Comparison of ENCODE assay signal across 12 mouse cellular contexts in the genomic region with DNA sequence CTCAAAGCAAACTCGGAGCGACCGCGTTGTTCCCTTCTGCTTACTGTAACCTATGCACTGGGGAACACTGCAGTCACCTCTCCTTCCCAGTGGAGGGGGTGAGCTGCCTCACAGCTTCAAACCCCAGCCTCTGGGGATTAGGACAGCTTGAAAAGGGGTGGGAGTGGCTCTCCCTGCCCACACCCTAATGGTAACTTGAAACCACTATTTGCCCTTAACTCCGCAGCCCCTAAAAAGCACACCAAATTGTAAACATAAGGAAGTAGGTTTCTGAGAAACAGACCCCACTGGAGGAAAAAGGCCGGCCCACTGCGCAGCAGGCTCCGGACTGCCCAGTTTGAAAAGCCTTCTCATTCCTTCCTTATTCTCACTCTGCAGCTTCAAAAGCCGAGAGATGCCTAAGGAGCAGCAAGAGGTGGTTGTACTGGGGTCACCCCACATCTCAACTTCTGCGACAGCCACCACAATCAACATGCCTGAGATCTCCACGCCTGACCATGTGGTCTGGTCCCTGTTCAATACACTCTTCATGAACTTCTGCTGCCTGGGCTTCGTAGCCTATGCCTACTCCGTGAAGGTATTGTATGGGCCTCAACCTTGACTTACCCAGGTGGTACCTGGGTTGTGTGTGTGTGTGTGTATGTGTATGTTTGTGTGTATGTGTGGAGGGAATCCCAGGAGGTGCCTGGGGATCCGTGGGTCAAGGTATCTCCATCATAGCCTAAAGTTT. TPM values are rescaled to one million over a fixed set of nuclear protein-coding genes. Genes with fewer than 3 reads are reported as not detected.
DNase-seq lines count a peak whose midpoint lies in the region; ATAC-seq and TF ChIP-seq lines count a peak whose summit lies in the region.
"Had no signal": no experiment of that assay in that cellular context is flagged by ENCODE, and none has a peak within 500 bp of the region (broad histone marks: within the 10 kb centered on the region; RNA-seq: fewer than 3 reads in every experiment).

No protein-coding gene starts in this region.

- no peak for TF ChIP-seq EP300 in liver, postnatal 0 days (IDR thresholded peaks at IDR 0.05; ENCODE audit: low read depth)

- peak overlapping the region; percentile 24 for H3K9ac ChIP-seq in kidney, embryonic 16.5 days (replicated peaks; ENCODE audit: low read length)
- no peak overlapping the region for H3K9ac ChIP-seq in embryonic facial prominence, embryonic 13.5 days
- H3K9ac ChIP-seq in liver, postnatal 0 days (replicated peaks): no peak overlapping the region
- H3K9ac ChIP-seq: neural tube, embryonic 12.5 days had no signal

- H3K36me3 ChIP-seq in kidney, embryonic 16.5 days (ENCODE audit: insufficient read depth, low read length): no peaks in the 10 kb centered on the region
- H3K36me3 ChIP-seq in embryonic facial prominence, embryonic 13.5 days: no peaks in the 10 kb centered on the region
- no peaks in the 10 kb centered on the region for H3K36me3 ChIP-seq in liver, postnatal 0 days (replicated peaks; ENCODE audit: insufficient read depth, low read length)
- H3K36me3 ChIP-seq: neural tube, embryonic 12.5 days had no signal

- 10% methylated on average over 14 of the region's 14 CpGs for WGBS in kidney, embryonic 16.5 days
- WGBS in embryonic facial prominence, embryonic 13.5 days: 8% methylated on average over 14 of the region's 14 CpGs
- 18% methylated on average over 14 of the region's 14 CpGs for WGBS in liver, postnatal 0 days (ENCODE audit: insufficient replicate concordance)

- no peak for TF ChIP-seq CTCF in liver, postnatal 0 days (IDR thresholded peaks at IDR 0.05; ENCODE audit: low read depth)

- peak overlapping the region; percentile 70 for H3K27ac ChIP-seq in kidney, embryonic 16.5 days (ENCODE audit: low read length)
- peak overlapping the region; percentile 85 for H3K27ac ChIP-seq in embryonic facial prominence, embryonic 13.5 days
- 0 out of 2 replicates have a peak overlapping the region, but pooled peaks have one; percentile 1 for H3K27ac ChIP-seq in liver, postnatal 0 days (ENCODE audit: low read depth)
- H3K27ac ChIP-seq: neural tube, embryonic 12.5 days had no signal

- H3K4me2 ChIP-seq in kidney, embryonic 16.5 days (replicated peaks; ENCODE audit: low read depth, low read length): peak overlapping the region; percentile 44
- peak overlapping the region; percentile 53 for H3K4me2 ChIP-seq in embryonic facial prominence, embryonic 13.5 days
- no peak overlapping the region for H3K4me2 ChIP-seq in liver, postnatal 0 days (ENCODE audit: low read depth, low read length)
- H3K4me2 ChIP-seq: neural tube, embryonic 12.5 days had no signal

- peaks cover 35% of the 10 kb centered on the region for H3K4me1 ChIP-seq in kidney, embryonic 16.5 days (ENCODE audit: insufficient read depth, low read length)
- H3K4me1 ChIP-seq in embryonic facial prominence, embryonic 13.5 days: peaks cover 35% of the 10 kb centered on the region
- H3K4me1 ChIP-seq in liver, postnatal 0 days (ENCODE audit: insufficient read depth): peaks cover 6% of the 10 kb centered on the region; the same call in 1 of the 2 replicates
- H3K4me1 ChIP-seq: neural tube, embryonic 12.5 days had no signal

- H3K9me3 ChIP-seq in kidney, embryonic 16.5 days (ENCODE audit: low read length): no peaks in the 10 kb centered on the region
- H3K9me3 ChIP-seq in embryonic facial prominence, embryonic 13.5 days: no peaks in the 10 kb centered on the region
- H3K9me3 ChIP-seq in liver, postnatal 0 days (ENCODE audit: low read length): no peaks in the 10 kb centered on the region
- H3K9me3 ChIP-seq: neural tube, embryonic 12.5 days had no signal

- H3K27me3 ChIP-seq in kidney, embryonic 16.5 days (ENCODE audit: insufficient read depth, low read length): no peaks in the 10 kb centered on the region
- no peaks in the 10 kb centered on the region for H3K27me3 ChIP-seq in embryonic facial prominence, embryonic 13.5 days
- no peaks in the 10 kb centered on the region for H3K27me3 ChIP-seq in liver, postnatal 0 days (ENCODE audit: insufficient read depth, low read length)

- no peak for DNase-seq in kidney, postnatal 36 days
- peak; percentile 92 for DNase-seq in ES-CJ7 (ENCODE audit: low read depth, low spot score)
- no peak for DNase-seq in liver, postnatal 0 days
- no peak for DNase-seq in adrenal gland, postnatal 25 days
- DNase-seq in thymus, postnatal 4 days: no peak

- H3K4me3 ChIP-seq in kidney, embryonic 16.5 days (ENCODE audit: low read length): peak overlapping the region; percentile 21
- H3K4me3 ChIP-seq in embryonic facial prominence, embryonic 13.5 days: peak overlapping the region; percentile 27
- H3K4me3 ChIP-seq in liver, postnatal 0 days (ENCODE audit: low read depth, low read length): no peak overlapping the region
- H3K4me3 ChIP-seq: erythroblast, embryonic 14.5 days; neural tube, embryonic 12.5 days had no signal

- peak; percentile 43; the same call in 1 of the 2 replicates for ATAC-seq in kidney, embryonic 16.5 days (ENCODE audit: low FRiP score, low TSS enrichment)
- peak; percentile 61; the same call in 1 of the 2 replicates for ATAC-seq in embryonic facial prominence, embryonic 13.5 days (ENCODE audit: insufficient number of reproducible peaks, insufficient read depth, low FRiP score, low TSS enrichment, low read depth)
- no peak for ATAC-seq in liver, postnatal 0 days
- ATAC-seq in frontal cortex, adult (ENCODE audit: low TSS enrichment): no peak

RNA-seq across cellular contexts. Expression of a gene that starts 1.0 kb away (rescaled TPM):
- polyA plus RNA-seq in kidney, embryonic 16.5 days (2015; fragmentation: Nextera tagmentation; extraction: Ambion mirVana): 64.6 and 72.4 TPM in 2 replicates
- 91.5 and 101 TPM in 2 replicates for polyA plus RNA-seq in embryonic facial prominence, embryonic 13.5 days (2015; fragmentation: Nextera tagmentation; extraction: Ambion mirVana)
- polyA plus RNA-seq in liver, postnatal 0 days (2015; fragmentation: Nextera tagmentation; extraction: Ambion mirVana): 33.4 and 38.6 TPM in 2 replicates
- 3.6 and 3.9 TPM in 2 replicates for total RNA-seq in adrenal gland, postnatal 25 days (2021)

RNA-seq across cellular contexts. Expression of a gene that starts 12.2 kb away (rescaled TPM):
- 991 and 995 TPM in 2 replicates for polyA plus RNA-seq in kidney, embryonic 16.5 days (2015; fragmentation: Nextera tagmentation; extraction: Ambion mirVana)
- 1,314 and 1,591 TPM in 2 replicates for polyA plus RNA-seq in embryonic facial prominence, embryonic 13.5 days (2015; fragmentation: Nextera tagmentation; extraction: Ambion mirVana)
- polyA plus RNA-seq in liver, postnatal 0 days (2015; fragmentation: Nextera tagmentation; extraction: Ambion mirVana): 798 and 816 TPM in 2 replicates
- total RNA-seq in adrenal gland, postnatal 25 days (2021): 418 and 471 TPM in 2 replicates

RNA-seq across cellular contexts. Expression of a gene that starts 12.3 kb away (rescaled TPM):
- polyA plus RNA-seq in kidney, embryonic 16.5 days (2015; fragmentation: Nextera tagmentation; extraction: Ambion mirVana): 0.76 TPM in 1 of 2 replicates, not detected in the other
- polyA plus RNA-seq in embryonic facial prominence, embryonic 13.5 days (2015; fragmentation: Nextera tagmentation; extraction: Ambion mirVana): 1.1 TPM in 1 of 2 replicates, not detected in the other
- 0.59 TPM in 1 of 2 replicates, not detected in the other for polyA plus RNA-seq in liver, postnatal 0 days (2015; fragmentation: Nextera tagmentation; extraction: Ambion mirVana)
- not detected in 2 replicates for total RNA-seq in adrenal gland, postnatal 25 days (2021)
- total RNA-seq: left cerebral cortex, adult 8-10 months had no signal
- polyA plus RNA-seq: erythroblast, embryonic 14.5 days; heart, embryonic 16.5 days; neural tube, embryonic 12.5 days had no signal

RNA-seq across cellular contexts. Expression of a gene that starts 17.9 kb away (rescaled TPM):
- 4.2 and 5.8 TPM in 2 replicates for polyA plus RNA-seq in kidney, embryonic 16.5 days (2015; fragmentation: Nextera tagmentation; extraction: Ambion mirVana)
- 32.4 and 56.7 TPM in 2 replicates for polyA plus RNA-seq in embryonic facial prominence, embryonic 13.5 days (2015; fragmentation: Nextera tagmentation; extraction: Ambion mirVana)
- 0.41 and 0.48 TPM in 2 replicates for polyA plus RNA-seq in liver, postnatal 0 days (2015; fragmentation: Nextera tagmentation; extraction: Ambion mirVana)
- 1.8 and 2.0 TPM in 2 replicates for total RNA-seq in adrenal gland, postnatal 25 days (2021)
- polyA plus RNA-seq: erythroblast, embryonic 14.5 days had no signal

RNA-seq across cellular contexts. Expression of a gene that starts 26.8 kb away (rescaled TPM):
- 25.3 and 26.6 TPM in 2 replicates for polyA plus RNA-seq in kidney, embryonic 16.5 days (2015; fragmentation: Nextera tagmentation; extraction: Ambion mirVana)
- polyA plus RNA-seq in embryonic facial prominence, embryonic 13.5 days (2015; fragmentation: Nextera tagmentation; extraction: Ambion mirVana): 25.1 and 25.7 TPM in 2 replicates
- polyA plus RNA-seq in liver, postnatal 0 days (2015; fragmentation: Nextera tagmentation; extraction: Ambion mirVana): 5.5 and 6.3 TPM in 2 replicates
- total RNA-seq in adrenal gland, postnatal 25 days (2021): 32.3 and 43.2 TPM in 2 replicates

Comparison
In these comparisons a context has a peak if more than half of its experiments do, and no peak if none do; other contexts are left out.
1. ATAC-seq: peak in kidney, embryonic 16.5 days (single experiment) and embryonic facial prominence, embryonic 13.5 days (single experiment); none in liver, postnatal 0 days (single experiment) and frontal cortex, adult (single experiment).
2. H3K27ac ChIP-seq: peak in every context shown above with its lines; median percentile 85 in embryonic facial prominence, embryonic 13.5 days; 70 in kidney, embryonic 16.5 days; 1 in liver, postnatal 0 days.